Mouse (Mus musculus): ENCODE measurements around the gene Il17d.

DNA sequence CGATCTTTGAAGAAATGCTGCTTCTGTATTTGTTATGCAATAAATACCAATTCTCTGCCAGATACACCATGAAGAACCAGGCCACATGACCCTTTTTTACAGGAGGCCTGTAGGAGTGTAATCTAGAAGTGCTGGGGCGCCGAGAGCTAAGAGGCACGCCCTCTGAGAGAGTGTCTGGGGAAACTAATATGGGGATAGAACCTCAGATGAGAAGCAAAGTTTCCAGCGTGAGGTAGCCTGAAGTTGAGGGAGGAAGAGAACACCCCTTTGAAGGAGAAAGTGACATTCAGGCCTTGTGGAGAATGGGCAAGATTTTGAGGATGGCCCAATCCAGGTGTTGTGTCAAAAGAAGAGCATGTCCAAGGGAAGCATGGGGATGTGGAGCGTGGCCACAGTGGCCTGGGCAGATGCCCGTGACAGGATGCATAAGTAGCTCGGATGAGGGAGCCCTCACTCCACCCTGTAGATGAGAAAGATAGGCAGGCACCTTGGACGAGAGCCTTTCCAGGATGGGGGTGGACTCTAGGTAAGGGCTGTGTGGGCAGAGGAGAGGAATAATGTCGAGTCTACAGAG lies 1.6 kb downstream of the Il17d start:
- TF ChIP-seq POLR2AphosphoS2 (IDR thresholded peaks at IDR 0.05; ENCODE audit: low read length) (no peak), NELFE (IDR thresholded peaks at IDR 0.05; ENCODE audit: low read depth, low read length) (no peak), CTCF (IDR thresholded peaks at IDR 0.05 in 2 of 3, conservative IDR thresholded peaks at IDR 0.05 in 1 of 3; ENCODE audit: control insufficient read depth in 1 of 3, insufficient read depth in 1 of 3, low read depth in 2 of 3, low read length in 3 of 3, poor library complexity in 1 of 3, severe bottlenecking in 1 of 3) (no peak), POLR2A (IDR thresholded peaks at IDR 0.05; ENCODE audit: control insufficient read depth in 1 of 2, insufficient read depth in 1 of 2, low read depth in 1 of 2, low read length in 2 of 2, poor library complexity in 1 of 2) (no peak)
